In the genomic region with DNA sequence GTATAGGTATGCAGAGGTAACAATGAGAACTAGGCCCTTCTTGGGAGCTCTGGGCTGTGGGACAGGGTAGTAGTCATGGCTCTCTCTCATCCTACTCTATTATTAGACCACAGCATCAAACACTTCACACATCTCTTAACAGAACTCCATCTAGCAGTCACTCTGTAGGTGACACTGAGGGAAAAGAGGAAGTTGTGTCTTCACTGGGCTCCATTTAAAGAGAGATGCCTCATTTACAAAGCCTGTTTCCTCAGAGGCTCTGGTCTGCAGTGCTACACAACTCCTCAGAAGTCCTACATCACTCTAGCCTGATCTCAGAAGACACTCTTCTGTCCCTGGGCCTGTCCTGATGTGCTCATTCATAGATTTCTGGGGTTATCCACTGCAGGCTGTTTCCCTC, we compare ENCODE assay signal across 17 mouse cellular contexts.
DNase-seq lines count a peak whose midpoint lies in the region; ATAC-seq and TF ChIP-seq lines count a peak whose summit lies in the region.
"Had no signal": no experiment of that assay in that cellular context is flagged by ENCODE, and none has a peak within 500 bp of the region (broad histone marks: within the 10 kb centered on the region; RNA-seq: fewer than 3 reads in every experiment).

No protein-coding gene starts in this region.

- no peak overlapping the region for H3K27ac ChIP-seq in intestine, postnatal 0 days (ENCODE audit: low read depth, low read length)
- H3K27ac ChIP-seq in intestine, embryonic 15.5 days = no peak overlapping the region
- no peak overlapping the region for H3K27ac ChIP-seq in forebrain, embryonic 14.5 days (ENCODE audit: low read depth, low read length)
- H3K27ac ChIP-seq: embryonic facial prominence, embryonic 10.5 days; embryonic facial prominence, embryonic 13.5 days; forebrain, embryonic 12.5 days; heart, embryonic 15.5 days; hindbrain, embryonic 10.5 days; hindbrain, embryonic 13.5 days had no signal

- H3K4me2 ChIP-seq in intestine, postnatal 0 days (replicated peaks; ENCODE audit: low read depth) = no peak overlapping the region
- H3K4me2 ChIP-seq in intestine, embryonic 15.5 days (replicated peaks) = no peak overlapping the region
- H3K4me2 ChIP-seq in forebrain, embryonic 14.5 days (ENCODE audit: low read length) = no peak overlapping the region
- H3K4me2 ChIP-seq: embryonic facial prominence, embryonic 13.5 days; forebrain, embryonic 12.5 days; heart, embryonic 12.5 days; heart, embryonic 15.5 days; hindbrain, embryonic 13.5 days had no signal

- H3K4me3 ChIP-seq in intestine, postnatal 0 days (ENCODE audit: low read depth, low read length) = no peak overlapping the region
- no peak overlapping the region for H3K4me3 ChIP-seq in intestine, embryonic 15.5 days (replicated peaks)
- H3K4me3 ChIP-seq in G1E (ENCODE audit: low read depth, low read length) = no peak overlapping the region
- no peak overlapping the region for H3K4me3 ChIP-seq in forebrain, embryonic 14.5 days (ENCODE audit: low read depth, low read length)
- H3K4me3 ChIP-seq: embryonic facial prominence, embryonic 10.5 days; embryonic facial prominence, embryonic 13.5 days; erythroblast, embryonic 14.5 days; forebrain, embryonic 12.5 days; heart, embryonic 12.5 days; heart, embryonic 15.5 days; hindbrain, embryonic 10.5 days; hindbrain, embryonic 13.5 days had no signal

- H3K27me3 ChIP-seq in intestine, postnatal 0 days (replicated peaks; ENCODE audit: control insufficient read depth, insufficient read depth, low read length) = no peaks in the 10 kb centered on the region
- no peaks in the 10 kb centered on the region for H3K27me3 ChIP-seq in intestine, embryonic 15.5 days (replicated peaks)
- H3K27me3 ChIP-seq in G1E (ENCODE audit: insufficient read depth, low read length) = peaks cover 6% of the 10 kb centered on the region; the same call in 1 of the 2 replicates
- no peaks in the 10 kb centered on the region for H3K27me3 ChIP-seq in forebrain, embryonic 14.5 days (replicated peaks; ENCODE audit: control insufficient read depth, insufficient read depth, low read length)
- H3K27me3 ChIP-seq: embryonic facial prominence, embryonic 13.5 days; forebrain, embryonic 12.5 days; heart, embryonic 12.5 days; heart, embryonic 15.5 days; hindbrain, embryonic 13.5 days had no signal

- ATAC-seq in intestine, postnatal 0 days = no peak
- no peak for ATAC-seq in intestine, embryonic 15.5 days
- peak; percentile 46 for ATAC-seq in G1E (ENCODE audit: extremely low read depth, insufficient number of reproducible peaks, low FRiP score, poor library complexity, severe bottlenecking)
- ATAC-seq in megakaryocyte, adult 5-6 weeks (ENCODE audit: poor library complexity, severe bottlenecking) = peak; percentile 45
- no peak for ATAC-seq in forebrain, embryonic 14.5 days
- ATAC-seq: forebrain, embryonic 16.5 days had no signal

- H3K9me3 ChIP-seq in intestine, postnatal 0 days (ENCODE audit: control insufficient read depth) = no peaks in the 10 kb centered on the region
- H3K9me3 ChIP-seq in intestine, embryonic 15.5 days = no peaks in the 10 kb centered on the region
- H3K9me3 ChIP-seq in G1E (replicated peaks) = no peaks in the 10 kb centered on the region
- no peaks in the 10 kb centered on the region for H3K9me3 ChIP-seq in forebrain, embryonic 14.5 days (replicated peaks; ENCODE audit: control insufficient read depth, low read length)
- H3K9me3 ChIP-seq: embryonic facial prominence, embryonic 10.5 days; embryonic facial prominence, embryonic 13.5 days; forebrain, embryonic 12.5 days; heart, embryonic 12.5 days; heart, embryonic 15.5 days; hindbrain, embryonic 10.5 days; hindbrain, embryonic 13.5 days had no signal

- TF ChIP-seq CTCF in intestine, postnatal 0 days (IDR thresholded peaks at IDR 0.05; ENCODE audit: low read depth) = no peak
- no peak for TF ChIP-seq CTCF in G1E (IDR thresholded peaks at IDR 0.05; ENCODE audit: low read depth, low read length)

- 0 out of 2 replicates have a peak overlapping the region, but pooled peaks have one; percentile 1 for H3K9ac ChIP-seq in intestine, postnatal 0 days (ENCODE audit: low read depth, low read length)
- no peak overlapping the region for H3K9ac ChIP-seq in intestine, embryonic 15.5 days
- H3K9ac ChIP-seq in forebrain, embryonic 14.5 days (ENCODE audit: low read length) = no peak overlapping the region
- H3K9ac ChIP-seq: embryonic facial prominence, embryonic 13.5 days; forebrain, embryonic 12.5 days; heart, embryonic 12.5 days; heart, embryonic 15.5 days; hindbrain, embryonic 13.5 days had no signal

- H3K4me1 ChIP-seq in intestine, postnatal 0 days (replicated peaks; ENCODE audit: control insufficient read depth, insufficient read depth, low read length) = no peaks in the 10 kb centered on the region; the same call in 1 of the 2 replicates
- 0 out of 2 replicates have a peak, but pooled peaks cover 4% of the 10 kb centered on the region for H3K4me1 ChIP-seq in intestine, embryonic 15.5 days (replicated peaks)
- H3K4me1 ChIP-seq in G1E (ENCODE audit: insufficient read depth, low read depth, low read length) = peaks cover 62% of the 10 kb centered on the region
- 0 out of 2 replicates have a peak, but pooled peaks cover 3% of the 10 kb centered on the region for H3K4me1 ChIP-seq in forebrain, embryonic 14.5 days (ENCODE audit: control insufficient read depth, insufficient read depth, low read length)

- DNase-seq in A20 (ENCODE audit: low read depth, low spot score) (peak; percentile 55), G1E (ENCODE audit: low spot score) (peak; percentile 61)
- no peak for DNase-seq in gastrocnemius, postnatal 4 days (ENCODE audit: low spot score in 2 of 2)
- DNase-seq in forebrain, embryonic 14.5 days (ENCODE audit: low spot score) = no peak
- DNase-seq in kidney, adult 11 months = no peak

- no peaks in the 10 kb centered on the region for H3K36me3 ChIP-seq in intestine, postnatal 0 days (ENCODE audit: control insufficient read depth, insufficient read depth)
- no peaks in the 10 kb centered on the region for H3K36me3 ChIP-seq in intestine, embryonic 15.5 days
- no peaks in the 10 kb centered on the region for H3K36me3 ChIP-seq in G1E (replicated peaks)
- H3K36me3 ChIP-seq in forebrain, embryonic 14.5 days (ENCODE audit: control insufficient read depth, insufficient read depth, low read length) = no peaks in the 10 kb centered on the region
- H3K36me3 ChIP-seq: embryonic facial prominence, embryonic 10.5 days; embryonic facial prominence, embryonic 13.5 days; forebrain, embryonic 12.5 days; heart, embryonic 12.5 days; heart, embryonic 15.5 days; hindbrain, embryonic 10.5 days; hindbrain, embryonic 13.5 days had no signal

Comparison
In these comparisons a context has a peak if more than half of its experiments do, and no peak if none do; other contexts are left out.
1. ATAC-seq: peak in G1E (single experiment) and megakaryocyte, adult 5-6 weeks (single experiment); none in intestine, postnatal 0 days (single experiment), intestine, embryonic 15.5 days (single experiment) and forebrain, embryonic 14.5 days (single experiment).
2. DNase-seq: peak in A20 (single experiment) and G1E (single experiment); none in gastrocnemius, postnatal 4 days (0 of 2), forebrain, embryonic 14.5 days (single experiment) and kidney, adult 11 months (single experiment).